Mouse (Mus musculus) frontal cortex, postnatal 25 days (tissue): ENCODE measurements at regions not wholly inside any gene's neighbourhood (a gene's known extent, or its start where the extent isn't known, plus 50 kb on each side); places are given as distances from the start of the nearest gene placed in this dataset.

Experiments
- DNase-seq, 2 experiments: peaks; one replicate each; pipeline ENCODE4 v3.0.0; 2022; ENCODE audit warnings: low spot score in 2 of 2

GRCm38 (mm10) chr16:24255037-24255436, 138.3 kb upstream of the Lpp start:
- no peak for DNase-seq

GRCm38 (mm10) chr16:24254590-24254989, 138.7 kb upstream of the Lpp start:
- no peak for DNase-seq

- DNase-seq, result no peak
These were observed 139.2 kb upstream of the Lpp start for GRCm38 (mm10) chr16:24254143-24254542.

- no peak for DNase-seq
These were observed 146.0 kb upstream of the Lpp start for GRCm38 (mm10) chr16:24247291-24247690.

- DNase-seq, result no peak
These were observed 155.2 kb upstream of the Lpp start for GRCm38 (mm10) chr16:24238075-24238555.

GRCm38 (mm10) chr16:24237425-24237824, 155.9 kb upstream of the Lpp start:
- no peak for DNase-seq

- DNase-seq, result no peak
These were observed 156.3 kb upstream of the Lpp start for GRCm38 (mm10) chr16:24237013-24237412.

GRCm38 (mm10) chr16:24236511-24236910, 156.8 kb upstream of the Lpp start:
- DNase-seq, result no peak

GRCm38 (mm10) chr16:24234795-24235194, 158.5 kb upstream of the Lpp start:
- no peak for DNase-seq

- DNase-seq, result no peak
These were observed 161.2 kb upstream of the Lpp start for GRCm38 (mm10) chr16:24232001-24232530.

- DNase-seq, result no peak
These were observed 161.8 kb upstream of the Lpp start for GRCm38 (mm10) chr16:24231506-24231905.

- DNase-seq, result no peak
These were observed 164.2 kb upstream of the Lpp start for GRCm38 (mm10) chr16:24229002-24229607.

GRCm38 (mm10) chr16:24225897-24226296, 167.4 kb upstream of the Lpp start:
- DNase-seq, result no peak

GRCm38 (mm10) chr16:24225090-24225489, 168.2 kb upstream of the Lpp start:
- DNase-seq, result no peak

GRCm38 (mm10) chr16:24223901-24224300, 169.4 kb upstream of the Lpp start:
- no peak for DNase-seq

GRCm38 (mm10) chr16:24223527-24223880, 169.8 kb upstream of the Lpp start:
- DNase-seq, result no peak

GRCm38 (mm10) chr16:24222759-24223526, 170.4 kb upstream of the Lpp start:
- no peak for DNase-seq

GRCm38 (mm10) chr16:24221992-24222391, 171.3 kb upstream of the Lpp start:
- DNase-seq, result no peak

GRCm38 (mm10) chr16:24220613-24221012, 172.7 kb upstream of the Lpp start:
- DNase-seq, result no peak

GRCm38 (mm10) chr16:24219691-24220090, 173.6 kb upstream of the Lpp start:
- DNase-seq, result no peak

GRCm38 (mm10) chr16:24218850-24219185, 174.5 kb upstream of the Lpp start:
- DNase-seq, result no peak

GRCm38 (mm10) chr16:24218162-24218849, 175.0 kb upstream of the Lpp start:
- no peak for DNase-seq

- DNase-seq, result no peak
These were observed 176.5 kb upstream of the Lpp start for GRCm38 (mm10) chr16:24216828-24217227.
